Mouse (Mus musculus): Measurements from ENCODE around the gene Pyroxd2. TPM values are rescaled to one million over a fixed set of nuclear protein-coding genes. Genes with fewer than 3 reads are reported as not detected.

Pyroxd2 gene
- polyA plus RNA-seq, 1 experiment: 9.2 TPM

- 72% methylated on average over 16 of the region's 16 CpGs for WGBS
- peaks cover 1% of the 10 kb centered on the region; the same call in 1 of the 2 replicates for H3K4me1 ChIP-seq (ENCODE audit: control insufficient read depth, insufficient read depth, low read length)
- H3K27ac ChIP-seq (ENCODE audit: control insufficient read depth, insufficient read depth, low read depth, low read length, poor library complexity): no peak overlapping the region
- no peak for TF ChIP-seq CTCF (IDR thresholded peaks at IDR 0.05; ENCODE audit: control insufficient read depth, insufficient read depth, low read length)
- TF ChIP-seq POLR2A (IDR thresholded peaks at IDR 0.05; ENCODE audit: borderline replicate concordance, control insufficient read depth, low read depth, low read length): no peak
- H3K4me3 ChIP-seq (replicated peaks; ENCODE audit: control insufficient read depth, low read depth, low read length): no peak overlapping the region
Measured at GRCm38 (mm10) chr19:42743261-42743660, 9.3 kb downstream of the Pyroxd2 start.

- no peak overlapping the region for H3K4me3 ChIP-seq (replicated peaks; ENCODE audit: control insufficient read depth, low read depth, low read length)
- WGBS: 85% methylated on average over 14 of the region's 14 CpGs
- H3K27ac ChIP-seq (ENCODE audit: control insufficient read depth, insufficient read depth, low read depth, low read length, poor library complexity): no peak overlapping the region
- H3K4me1 ChIP-seq (ENCODE audit: control insufficient read depth, insufficient read depth, low read length): peaks cover 1% of the 10 kb centered on the region; the same call in 1 of the 2 replicates
- TF ChIP-seq CTCF (IDR thresholded peaks at IDR 0.05; ENCODE audit: control insufficient read depth, insufficient read depth, low read length): no peak
- TF ChIP-seq POLR2A (IDR thresholded peaks at IDR 0.05; ENCODE audit: borderline replicate concordance, control insufficient read depth, low read depth, low read length): no peak
Measured at GRCm38 (mm10) chr19:42741884-42742283, 10.7 kb downstream of the Pyroxd2 start.

DNA sequence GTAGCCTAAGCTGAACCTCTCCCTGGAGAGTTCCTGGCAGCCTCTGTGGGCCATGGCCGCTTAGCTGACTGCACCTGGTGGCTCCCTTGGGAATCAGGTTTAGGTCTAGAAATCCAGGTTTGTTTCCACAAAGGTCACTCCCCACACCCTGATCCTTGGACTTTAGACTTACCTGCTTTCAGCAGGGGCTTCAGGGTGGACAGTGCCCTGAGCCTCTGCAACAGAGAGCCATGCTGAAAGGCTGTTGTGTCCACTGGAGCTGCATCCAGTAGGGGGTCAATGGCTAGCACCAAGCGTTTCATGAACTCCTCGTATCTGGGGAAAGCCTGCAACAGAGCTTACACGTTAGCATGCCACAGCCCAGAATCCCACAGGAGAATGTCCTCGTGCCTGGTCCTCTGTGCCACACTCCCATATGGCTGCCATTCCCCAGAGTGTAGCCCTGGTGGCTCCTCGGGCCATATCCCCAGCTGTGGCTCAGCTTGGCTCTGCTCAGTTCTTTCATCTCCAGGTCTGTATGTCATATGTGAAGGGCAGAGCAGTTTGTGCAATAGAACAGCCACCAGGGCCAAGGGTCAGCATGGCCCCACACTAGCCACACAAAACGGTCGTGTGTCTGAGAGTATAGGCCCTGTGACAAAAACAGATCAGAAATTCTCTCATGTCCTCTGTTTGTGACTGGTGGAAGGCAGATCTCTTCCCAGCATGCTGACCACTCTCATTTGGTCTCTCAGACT lies 12.2 kb downstream of the Pyroxd2 start:
- Histone ChIP-seq H3K4me3 (replicated peaks; ENCODE audit: control insufficient read depth, low read depth, low read length) (no peak overlapping the region), H3K4me1 (ENCODE audit: control insufficient read depth, insufficient read depth, low read length) (peaks cover 1% of the 10 kb centered on the region), H3K27ac (ENCODE audit: control insufficient read depth, insufficient read depth, low read depth, low read length, poor library complexity) (no peak overlapping the region)
- 75% methylated on average over 8 of the region's 8 CpGs for WGBS
- TF ChIP-seq POLR2A (IDR thresholded peaks at IDR 0.05; ENCODE audit: borderline replicate concordance, control insufficient read depth, low read depth, low read length) (no peak), CTCF (IDR thresholded peaks at IDR 0.05; ENCODE audit: control insufficient read depth, insufficient read depth, low read length) (no peak)

DNA sequence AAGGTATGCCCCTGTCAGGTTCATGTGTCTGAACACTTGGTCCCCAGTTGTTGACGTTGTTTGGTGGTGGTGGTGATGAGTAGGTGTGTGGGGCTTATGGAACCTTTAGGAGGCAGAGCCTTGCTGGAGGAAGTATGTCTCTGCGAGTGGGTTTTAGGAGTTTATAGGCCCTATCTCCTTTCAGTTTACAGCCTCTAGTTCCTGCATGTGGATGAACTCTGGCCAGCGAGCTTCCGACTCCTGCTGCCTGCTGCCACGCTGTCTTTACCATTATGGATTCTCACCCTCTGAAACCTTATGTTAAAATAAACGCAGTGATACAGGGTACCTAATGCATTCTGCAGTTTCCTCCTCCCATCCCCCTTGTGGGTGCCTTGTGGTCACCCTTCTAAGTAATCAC lies 12.8 kb downstream of the Pyroxd2 start:
- Histone ChIP-seq H3K4me1 (ENCODE audit: control insufficient read depth, insufficient read depth, low read length) (peaks cover 1% of the 10 kb centered on the region), H3K27ac (ENCODE audit: control insufficient read depth, insufficient read depth, low read depth, low read length, poor library complexity) (no peak overlapping the region), H3K4me3 (replicated peaks; ENCODE audit: control insufficient read depth, low read depth, low read length) (no peak overlapping the region)
- 68% methylated on average over 6 of the region's 6 CpGs for whole genome bisulfite sequencing
- TF ChIP-seq POLR2A (IDR thresholded peaks at IDR 0.05; ENCODE audit: borderline replicate concordance, control insufficient read depth, low read depth, low read length) (no peak), CTCF (IDR thresholded peaks at IDR 0.05; ENCODE audit: control insufficient read depth, insufficient read depth, low read length) (no peak)

- Histone ChIP-seq H3K4me1 (ENCODE audit: control insufficient read depth, insufficient read depth, low read length) (no peaks in the 10 kb centered on the region; the same call in 1 of the 2 replicates), H3K4me3 (replicated peaks; ENCODE audit: control insufficient read depth, low read depth, low read length) (no peak overlapping the region), H3K27ac (ENCODE audit: control insufficient read depth, insufficient read depth, low read depth, low read length, poor library complexity) (no peak overlapping the region)
- 80% methylated on average over 9 of the region's 9 CpGs for WGBS
- TF ChIP-seq CTCF (IDR thresholded peaks at IDR 0.05; ENCODE audit: control insufficient read depth, insufficient read depth, low read length) (no peak), POLR2A (IDR thresholded peaks at IDR 0.05; ENCODE audit: borderline replicate concordance, control insufficient read depth, low read depth, low read length) (no peak)
Measured at GRCm38 (mm10) chr19:42737753-42738152, 14.8 kb downstream of the Pyroxd2 start.

GRCm38 (mm10) chr19:42734982-42735381 lies 17.6 kb downstream of the Pyroxd2 start:
- no peak overlapping the region for H3K4me3 ChIP-seq (replicated peaks; ENCODE audit: control insufficient read depth, low read depth, low read length)
- 67% methylated on average over 5 of the region's 5 CpGs for WGBS
- H3K4me1 ChIP-seq (ENCODE audit: control insufficient read depth, insufficient read depth, low read length): no peaks in the 10 kb centered on the region; the same call in 1 of the 2 replicates
- TF ChIP-seq POLR2A (IDR thresholded peaks at IDR 0.05; ENCODE audit: borderline replicate concordance, control insufficient read depth, low read depth, low read length) (no peak), CTCF (IDR thresholded peaks at IDR 0.05; ENCODE audit: control insufficient read depth, insufficient read depth, low read length) (no peak)
- no peak overlapping the region for H3K27ac ChIP-seq (ENCODE audit: control insufficient read depth, insufficient read depth, low read depth, low read length, poor library complexity)

- Histone ChIP-seq H3K27ac (ENCODE audit: control insufficient read depth, insufficient read depth, low read depth, low read length, poor library complexity) (no peak overlapping the region), H3K4me1 (ENCODE audit: control insufficient read depth, insufficient read depth, low read length) (no peaks in the 10 kb centered on the region), H3K4me3 (replicated peaks; ENCODE audit: control insufficient read depth, low read depth, low read length) (no peak overlapping the region)
- no peak for TF ChIP-seq POLR2A (IDR thresholded peaks at IDR 0.05; ENCODE audit: borderline replicate concordance, control insufficient read depth, low read depth, low read length)
- TF ChIP-seq CTCF (IDR thresholded peaks at IDR 0.05; ENCODE audit: control insufficient read depth, insufficient read depth, low read length): no peak
- WGBS: 74% methylated on average over 4 of the region's 4 CpGs
Measured at GRCm38 (mm10) chr19:42727424-42727823, 25.2 kb downstream of the Pyroxd2 start.

DNA sequence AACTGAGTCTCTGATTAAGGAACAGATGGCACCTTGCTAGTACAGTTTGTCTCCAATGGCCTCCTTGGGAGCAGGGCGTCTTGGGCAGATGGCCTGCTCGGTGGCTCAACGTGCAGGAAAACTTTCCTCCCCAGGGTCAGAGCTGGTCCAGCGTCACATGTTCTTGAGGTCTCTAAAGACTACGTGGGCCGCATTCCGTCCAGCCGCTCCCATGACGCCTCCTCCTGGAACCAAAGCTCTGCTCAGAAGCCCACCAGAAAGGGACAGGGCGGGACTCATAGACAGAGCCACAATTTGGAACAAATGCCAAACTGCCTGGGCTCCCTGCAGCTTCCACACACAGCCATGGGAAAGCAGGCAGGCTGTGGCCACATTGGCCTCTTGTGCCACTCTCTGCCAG lies 25.8 kb downstream of the Pyroxd2 start:
- Histone ChIP-seq H3K27ac (ENCODE audit: control insufficient read depth, insufficient read depth, low read depth, low read length, poor library complexity) (no peak overlapping the region), H3K4me3 (replicated peaks; ENCODE audit: control insufficient read depth, low read depth, low read length) (no peak overlapping the region), H3K4me1 (ENCODE audit: control insufficient read depth, insufficient read depth, low read length) (no peaks in the 10 kb centered on the region)
- 87% methylated on average over 10 of the region's 10 CpGs for WGBS
- TF ChIP-seq CTCF (IDR thresholded peaks at IDR 0.05; ENCODE audit: control insufficient read depth, insufficient read depth, low read length) (no peak), POLR2A (IDR thresholded peaks at IDR 0.05; ENCODE audit: borderline replicate concordance, control insufficient read depth, low read depth, low read length) (no peak)

Measured in bone marrow, adult 2 months (tissue).